Mouse (Mus musculus): ENCODE data around the gene Gm11554. TPM values are rescaled to one million over a fixed set of nuclear protein-coding genes. Genes with fewer than 3 reads are reported as not detected.
"Not testable (repeated sequence)": the region's sequence is repeated elsewhere in the genome, so short reads cannot be mapped to it uniquely, and the experiment has no call there.

Gm11554 gene
- not detected in 2 replicates for polyA plus RNA-seq (2014; fragmentation: Nextera tagmentation; extraction: Ambion mirVana)

GRCm38 (mm10) chr11:99804346-99804745, at the start of gene Gm11554:
Gene Gm11554 (minus strand): TSS chr11:99804446.
- H3K27me3 ChIP-seq (ENCODE audit: control insufficient read depth, insufficient read depth, low read length); H3K27ac ChIP-seq (ENCODE audit: low read depth, low read length); H3K4me2 ChIP-seq (replicated peaks; ENCODE audit: low read depth, low read length); ATAC-seq (ENCODE audit: low FRiP score, low TSS enrichment); H3K4me3 ChIP-seq (ENCODE audit: low read length); H3K9me3 ChIP-seq (ENCODE audit: control insufficient read depth, low read length); H3K4me1 ChIP-seq (ENCODE audit: control insufficient read depth, insufficient read depth, low read length); H3K9ac ChIP-seq (ENCODE audit: low read depth, low read length); H3K36me3 ChIP-seq (ENCODE audit: control insufficient read depth, insufficient read depth, low read length): not testable (repeated sequence)
- WGBS = no CpG with 5 or more reads among the region's 1 CpGs

GRCm38 (mm10) chr11:99851508-99851907, 47.3 kb upstream of the Gm11554 start, which contains the start of gene Krtap4-16:
Gene Krtap4-16 (minus strand): TSS chr11:99851608.
- no peak within 1 kb of the TSS for H3K4me3 ChIP-seq (ENCODE audit: low read length)
- no peak within 1 kb of the TSS for H3K4me2 ChIP-seq (replicated peaks; ENCODE audit: low read depth, low read length)
- H3K27ac ChIP-seq (ENCODE audit: low read depth, low read length) = no peak within 1 kb of the TSS
- H3K36me3 ChIP-seq (ENCODE audit: control insufficient read depth, insufficient read depth, low read length) = no peaks in the 10 kb centered on the region
- H3K4me1 ChIP-seq (ENCODE audit: control insufficient read depth, insufficient read depth, low read length) = no peaks in the 10 kb centered on the region
- no peak within 1 kb of the TSS for H3K9ac ChIP-seq (ENCODE audit: low read depth, low read length)
- H3K27me3 ChIP-seq (ENCODE audit: control insufficient read depth, insufficient read depth, low read length) = no peaks in the 10 kb centered on the region
- no peaks in the 10 kb centered on the region for H3K9me3 ChIP-seq (ENCODE audit: control insufficient read depth, low read length)
- no peak for ATAC-seq (ENCODE audit: low FRiP score, low TSS enrichment)

- no peak overlapping the region for H3K27ac ChIP-seq (ENCODE audit: low read depth, low read length)
- H3K4me1 ChIP-seq (ENCODE audit: control insufficient read depth, insufficient read depth, low read length) = no peaks in the 10 kb centered on the region
- H3K36me3 ChIP-seq (ENCODE audit: control insufficient read depth, insufficient read depth, low read length) = no peaks in the 10 kb centered on the region
- no peaks in the 10 kb centered on the region for H3K27me3 ChIP-seq (ENCODE audit: control insufficient read depth, insufficient read depth, low read length)
- H3K4me3 ChIP-seq (ENCODE audit: low read length) = no peak overlapping the region
- ATAC-seq (ENCODE audit: low FRiP score, low TSS enrichment) = no peak
- no peaks in the 10 kb centered on the region for H3K9me3 ChIP-seq (ENCODE audit: control insufficient read depth, low read length)
- no peak overlapping the region for H3K4me2 ChIP-seq (replicated peaks; ENCODE audit: low read depth, low read length)
- no peak overlapping the region for H3K9ac ChIP-seq (ENCODE audit: low read depth, low read length)
- WGBS = 93% methylated on average over 2 of the region's 2 CpGs
Measured at GRCm38 (mm10) chr11:99846746-99847145, 42.5 kb upstream of the Gm11554 start.

- H3K4me1 ChIP-seq (ENCODE audit: control insufficient read depth, insufficient read depth, low read length) = no peaks in the 10 kb centered on the region
- H3K27ac ChIP-seq (ENCODE audit: low read depth, low read length) = no peak overlapping the region
- 28% methylated on average over 1 of the region's 1 CpGs for WGBS
- H3K4me2 ChIP-seq (replicated peaks; ENCODE audit: low read depth, low read length) = no peak overlapping the region
- H3K9ac ChIP-seq (ENCODE audit: low read depth, low read length) = no peak overlapping the region
- H3K4me3 ChIP-seq (ENCODE audit: low read length) = no peak overlapping the region
- no peaks in the 10 kb centered on the region for H3K36me3 ChIP-seq (ENCODE audit: control insufficient read depth, insufficient read depth, low read length)
- no peaks in the 10 kb centered on the region for H3K27me3 ChIP-seq (ENCODE audit: control insufficient read depth, insufficient read depth, low read length)
- H3K9me3 ChIP-seq (ENCODE audit: control insufficient read depth, low read length) = no peaks in the 10 kb centered on the region
- ATAC-seq (ENCODE audit: low FRiP score, low TSS enrichment) = no peak
Measured at GRCm38 (mm10) chr11:99842185-99842584, 37.9 kb upstream of the Gm11554 start.

- Histone ChIP-seq H3K9me3 (ENCODE audit: control insufficient read depth, low read length) (no peaks in the 10 kb centered on the region), H3K4me2 (replicated peaks; ENCODE audit: low read depth, low read length) (no peak within 1 kb of the TSS), H3K4me3 (ENCODE audit: low read length) (no peak within 1 kb of the TSS), H3K27me3 (ENCODE audit: control insufficient read depth, insufficient read depth, low read length) (no peaks in the 10 kb centered on the region), H3K36me3 (ENCODE audit: control insufficient read depth, insufficient read depth, low read length) (no peaks in the 10 kb centered on the region), H3K4me1 (ENCODE audit: control insufficient read depth, insufficient read depth, low read length) (no peaks in the 10 kb centered on the region), H3K27ac (ENCODE audit: low read depth, low read length) (no peak within 1 kb of the TSS), H3K9ac (ENCODE audit: low read depth, low read length) (no peak within 1 kb of the TSS)
- ATAC-seq (ENCODE audit: low FRiP score, low TSS enrichment) = no peak
- WGBS = 83% methylated on average over 1 of the region's 1 CpGs
Measured at GRCm38 (mm10) chr11:99837966-99838365, 33.7 kb upstream of the Gm11554 start, which contains the start of gene 2300003K06Rik. Gene 2300003K06Rik (minus strand): TSS chr11:99838066.

GRCm38 (mm10) chr11:99815566-99815965, 11.3 kb upstream of the Gm11554 start, which contains the start of gene Gm11564:
Gene Gm11564 (minus strand): TSS chr11:99815666.
- not testable (repeated sequence) for ATAC-seq (ENCODE audit: low FRiP score, low TSS enrichment); H3K36me3 ChIP-seq (ENCODE audit: control insufficient read depth, insufficient read depth, low read length); H3K4me2 ChIP-seq (replicated peaks; ENCODE audit: low read depth, low read length); H3K4me3 ChIP-seq (ENCODE audit: low read length); H3K9ac ChIP-seq (ENCODE audit: low read depth, low read length); H3K9me3 ChIP-seq (ENCODE audit: control insufficient read depth, low read length); H3K27ac ChIP-seq (ENCODE audit: low read depth, low read length); H3K27me3 ChIP-seq (ENCODE audit: control insufficient read depth, insufficient read depth, low read length); H3K4me1 ChIP-seq (ENCODE audit: control insufficient read depth, insufficient read depth, low read length)
- 88% methylated on average over 2 of the region's 2 CpGs for WGBS

GRCm38 (mm10) chr11:99809792-99810191, 5.5 kb upstream of the Gm11554 start, which contains the start of gene Krtap4-13:
Gene Krtap4-13 (minus strand): TSS chr11:99809892.
- H3K4me1 ChIP-seq (ENCODE audit: control insufficient read depth, insufficient read depth, low read length); H3K4me3 ChIP-seq (ENCODE audit: low read length); H3K27ac ChIP-seq (ENCODE audit: low read depth, low read length); H3K9me3 ChIP-seq (ENCODE audit: control insufficient read depth, low read length); H3K9ac ChIP-seq (ENCODE audit: low read depth, low read length); H3K4me2 ChIP-seq (replicated peaks; ENCODE audit: low read depth, low read length); H3K27me3 ChIP-seq (ENCODE audit: control insufficient read depth, insufficient read depth, low read length); ATAC-seq (ENCODE audit: low FRiP score, low TSS enrichment); H3K36me3 ChIP-seq (ENCODE audit: control insufficient read depth, insufficient read depth, low read length): not testable (repeated sequence)

- H3K9me3 ChIP-seq (ENCODE audit: control insufficient read depth, low read length); H3K4me2 ChIP-seq (replicated peaks; ENCODE audit: low read depth, low read length); H3K27ac ChIP-seq (ENCODE audit: low read depth, low read length); H3K27me3 ChIP-seq (ENCODE audit: control insufficient read depth, insufficient read depth, low read length); H3K4me1 ChIP-seq (ENCODE audit: control insufficient read depth, insufficient read depth, low read length); H3K4me3 ChIP-seq (ENCODE audit: low read length); H3K36me3 ChIP-seq (ENCODE audit: control insufficient read depth, insufficient read depth, low read length); ATAC-seq (ENCODE audit: low FRiP score, low TSS enrichment); H3K9ac ChIP-seq (ENCODE audit: low read depth, low read length): not testable (repeated sequence)
- no CpG with 5 or more reads among the region's 1 CpGs for WGBS
Measured at GRCm38 (mm10) chr11:99798832-99799231, 5.4 kb downstream of the Gm11554 start, which contains the start of gene Gm11569. Gene Gm11569 (minus strand): TSS chr11:99798932.

- no peaks in the 10 kb centered on the region for H3K36me3 ChIP-seq (ENCODE audit: control insufficient read depth, insufficient read depth, low read length)
- H3K27ac ChIP-seq (ENCODE audit: low read depth, low read length) = no peak within 1 kb of the TSS
- H3K4me1 ChIP-seq (ENCODE audit: control insufficient read depth, insufficient read depth, low read length) = no peaks in the 10 kb centered on the region
- H3K9ac ChIP-seq (ENCODE audit: low read depth, low read length) = no peak within 1 kb of the TSS
- no peak within 1 kb of the TSS for H3K4me2 ChIP-seq (replicated peaks; ENCODE audit: low read depth, low read length)
- H3K9me3 ChIP-seq (ENCODE audit: control insufficient read depth, low read length) = no peaks in the 10 kb centered on the region
- 83% methylated on average over 2 of the region's 2 CpGs for WGBS
- no peak within 1 kb of the TSS for H3K4me3 ChIP-seq (ENCODE audit: low read length)
- ATAC-seq (ENCODE audit: low FRiP score, low TSS enrichment) = no peak
- H3K27me3 ChIP-seq (ENCODE audit: control insufficient read depth, insufficient read depth, low read length) = no peaks in the 10 kb centered on the region
Measured at GRCm38 (mm10) chr11:99793367-99793766, 10.9 kb downstream of the Gm11554 start, which contains the start of gene Gm11596. Gene Gm11596 (minus strand): TSS chr11:99793467.

Measured in kidney, embryonic 14.5 days (tissue).